Mouse (Mus musculus) stomach, embryonic 14.5 days (tissue): Measurements from ENCODE around the gene Zbtb25. TPM values are rescaled to one million over a fixed set of nuclear protein-coding genes. Genes with fewer than 3 reads are reported as not detected.

Source experiments
- ATAC-seq: fragments of 200-750 bp; cut with Nextera tagmentation; 2 replicates; pipeline ENCODE4 v1.8.0; 2017; ENCODE audit warnings: low read depth, moderate TSS enrichment; ENCODE audit not compliant: insufficient number of reproducible peaks, insufficient read depth, low FRiP score
- H3K27ac ChIP-seq: fragments of 300-500 bp; sonication (generic); 2 replicates; pipeline ENCODE4 v1.5.1; 2014; ENCODE audit warnings: mild to moderate bottlenecking, low read length, moderate library complexity, mixed read lengths
- H3K27me3 ChIP-seq: fragments of 300-500 bp; sonication (generic); 2 replicates; pipeline ENCODE4 v1.6.1; 2014; ENCODE audit warnings: low read length, control low read depth, mixed read lengths; ENCODE audit not compliant: control insufficient read depth, insufficient read depth
- H3K36me3 ChIP-seq: fragments of 300-500 bp; sonication (generic); 2 replicates; pipeline ENCODE4 v1.6.1; 2014; ENCODE audit warnings: mild to moderate bottlenecking, control low read depth, low read length, moderate library complexity, mixed read lengths; ENCODE audit not compliant: control insufficient read depth, insufficient read depth
- H3K4me1 ChIP-seq: fragments of 300-500 bp; sonication (generic); 2 replicates; pipeline ENCODE4 v1.6.1; 2014; ENCODE audit warnings: low read length, control low read depth, mixed read lengths; ENCODE audit not compliant: control insufficient read depth, insufficient read depth
- H3K4me2 ChIP-seq: fragments of 300-500 bp; sonication (generic); replicated peaks from 2 replicates; pipeline ENCODE4 v1.6.1; 2014; ENCODE audit warnings: low read depth, low read length, control low read depth
- H3K4me3 ChIP-seq: fragments of 300-500 bp; sonication (generic); 2 replicates; pipeline ENCODE4 v1.5.1; 2014; ENCODE audit warnings: low read depth, low read length, control low read depth
- H3K9ac ChIP-seq: fragments of 300-500 bp; sonication (generic); replicated peaks from 2 replicates; pipeline ENCODE4 v1.6.1; 2014; ENCODE audit warnings: low read depth, mild to moderate bottlenecking, control low read depth, low read length, moderate library complexity, mixed read lengths
- H3K9me3 ChIP-seq: fragments of 300-500 bp; sonication (generic); 2 replicates; pipeline ENCODE4 v1.6.1; 2016; ENCODE audit warnings: low read depth, low read length, control low read depth; ENCODE audit not compliant: control insufficient read depth
- WGBS: fragments of 180-500 bp; shearing (Covaris S2); extraction: QIAGEN DNeasy Blood & Tissue Kit; methylation state at CpG from one replicate; pipeline ENCODE4 v1.1.7; 2014; 5-methylcytosine and 5-hydroxymethylcytosine counted together
- polyA plus RNA-seq: library from polyadenylated mRNA; unstranded; fragments of >200 nt; fragmentation: Nextera tagmentation; extraction: Ambion mirVana; gene quantifications from 2 replicates; pipeline ENCODE4 v1.2.1, GENCODE M21; 2014

Zbtb25 gene
- polyA plus RNA-seq, 1 experiment from 2014 or later = 17.5 TPM

DNA sequence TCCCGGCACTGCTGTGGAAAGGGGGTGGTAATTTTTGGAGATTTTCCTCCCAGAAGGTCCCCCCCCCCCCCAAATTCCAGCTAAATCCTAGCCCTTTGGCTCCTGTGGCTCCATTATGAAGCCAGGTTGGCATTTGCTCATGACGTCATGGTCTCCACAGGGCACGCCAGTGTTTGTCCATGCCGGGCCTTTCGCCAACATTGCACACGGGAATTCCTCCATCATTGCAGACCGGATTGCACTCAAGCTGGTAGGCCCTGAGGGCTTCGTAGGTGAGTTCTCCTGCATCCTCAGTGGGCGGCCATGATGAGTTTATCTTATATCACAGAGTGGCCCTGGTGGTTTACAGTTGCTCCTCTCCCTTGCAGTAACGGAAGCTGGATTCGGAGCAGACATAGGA is 65.9 kb downstream of the Zbtb25 start:
- 87% methylated on average over 11 of the region's 11 CpGs for WGBS
- Histone ChIP-seq H3K4me2 (no peak overlapping the region), H3K36me3 (peaks cover 33% of the 10 kb centered on the region), H3K9ac (no peak overlapping the region), H3K4me3 (no peak overlapping the region), H3K4me1 (0 out of 2 replicates have a peak, but pooled peaks cover 2% of the 10 kb centered on the region), H3K27ac (no peak overlapping the region), H3K9me3 (no peaks in the 10 kb centered on the region), H3K27me3 (no peaks in the 10 kb centered on the region)
- no peak for ATAC-seq

GRCm38 (mm10) chr12:76300367-76300766 is 69.0 kb downstream of the Zbtb25 start:
- Histone ChIP-seq H3K4me1 (no peaks in the 10 kb centered on the region), H3K27ac (no peak overlapping the region), H3K4me3 (no peak overlapping the region), H3K4me2 (no peak overlapping the region), H3K27me3 (no peaks in the 10 kb centered on the region), H3K9ac (no peak overlapping the region), H3K9me3 (no peaks in the 10 kb centered on the region), H3K36me3 (peaks cover 45% of the 10 kb centered on the region)
- WGBS = 91% methylated on average over 10 of the region's 10 CpGs
- ATAC-seq = no peak

- no peak overlapping the region for H3K9ac ChIP-seq
- no peaks in the 10 kb centered on the region for H3K4me1 ChIP-seq
- H3K9me3 ChIP-seq = no peaks in the 10 kb centered on the region
- no peak overlapping the region for H3K4me3 ChIP-seq
- H3K27me3 ChIP-seq = no peaks in the 10 kb centered on the region
- no peak for ATAC-seq
- WGBS = 88% methylated on average over 9 of the region's 9 CpGs
- no peak overlapping the region for H3K27ac ChIP-seq
- peaks cover 47% of the 10 kb centered on the region for H3K36me3 ChIP-seq
- no peak overlapping the region for H3K4me2 ChIP-seq
Observed at GRCm38 (mm10) chr12:76299361-76299906, 70.0 kb downstream of the Zbtb25 start.

DNA sequence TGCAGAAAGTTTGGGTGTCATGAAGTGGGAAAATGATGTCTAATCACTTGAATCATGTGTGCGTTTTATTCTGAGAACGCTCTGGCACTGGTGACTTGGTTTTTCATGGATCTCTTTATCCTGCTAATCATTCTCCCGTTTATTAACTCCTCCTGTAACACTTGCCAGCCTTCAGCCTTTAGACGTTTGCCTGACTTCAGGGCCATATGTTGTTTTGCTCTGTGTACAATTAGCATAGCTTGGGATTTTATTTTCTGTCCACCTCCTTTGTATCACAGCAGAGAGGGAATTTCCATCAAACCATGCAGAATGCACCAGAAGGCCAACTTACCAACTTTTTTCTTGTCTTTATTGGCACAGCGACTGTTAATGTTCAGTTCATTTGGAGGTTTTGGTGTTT is 71.6 kb downstream of the Zbtb25 start:
- H3K9ac ChIP-seq = no peak overlapping the region
- 90% methylated on average over 5 of the region's 5 CpGs for WGBS
- ATAC-seq = no peak

More for the DNA sequence above, 71.6 kb downstream of the Zbtb25 start:
- no peaks in the 10 kb centered on the region for H3K4me1 ChIP-seq
- H3K9me3 ChIP-seq = no peaks in the 10 kb centered on the region
- no peak overlapping the region for H3K4me2 ChIP-seq
- H3K36me3 ChIP-seq = peaks cover 50% of the 10 kb centered on the region
- H3K4me3 ChIP-seq = no peak overlapping the region
- H3K27me3 ChIP-seq = no peaks in the 10 kb centered on the region
- no peak overlapping the region for H3K27ac ChIP-seq

Other genes starting within 250 kb of the Zbtb25 start
- 0.19 TPM in 1 of 2 replicates, not detected in the other for gene Esr2, start 192.3 kb downstream of the Zbtb25 start, polyA plus RNA-seq
- gene Tex21, start 122.9 kb downstream of the Zbtb25 start, polyA plus RNA-seq = not detected in 2 replicates
- 76.7 and 82.0 TPM in 2 replicates for gene Mthfd1, start 114.3 kb downstream of the Zbtb25 start, polyA plus RNA-seq
- gene Akap5, start 44.7 kb downstream of the Zbtb25 start, polyA plus RNA-seq = 7.2 and 7.5 TPM in 2 replicates
- 11.8 and 12.1 TPM in 2 replicates for gene Zbtb1, start 664 bp upstream of the Zbtb25 start, polyA plus RNA-seq
- gene Hspa2, start 34.6 kb upstream of the Zbtb25 start, polyA plus RNA-seq = 9.5 and 9.9 TPM in 2 replicates
- gene Ppp1r36, start 47.9 kb upstream of the Zbtb25 start, polyA plus RNA-seq = 3.2 and 4.0 TPM in 2 replicates
- gene Plekhg3, start 161.3 kb upstream of the Zbtb25 start, polyA plus RNA-seq = 13.8 TPM in 2 replicates